Mouse (Mus musculus) intestine, postnatal 0 days (tissue): ENCODE results near the gene Olfr984. TPM values are rescaled to one million over a fixed set of nuclear protein-coding genes. Genes with fewer than 3 reads are reported as not detected.

Source experiments
- ATAC-seq: fragments of 200-750 bp; cut with Nextera tagmentation; 2 replicates; pipeline ENCODE4 v1.8.0; 2017; ENCODE audit warnings: mild to moderate bottlenecking, moderate TSS enrichment, moderate library complexity
- H3K27ac ChIP-seq: fragments of 300-500 bp; sonication (generic); 2 replicates; pipeline ENCODE4 v1.5.1; 2014; ENCODE audit warnings: mild to moderate bottlenecking, low read depth, low read length, moderate library complexity
- H3K27me3 ChIP-seq: fragments of 300-500 bp; sonication (generic); replicated peaks from 2 replicates; pipeline ENCODE4 v1.6.1; 2014; ENCODE audit warnings: low read length, mixed read lengths; ENCODE audit not compliant: control insufficient read depth, insufficient read depth
- H3K36me3 ChIP-seq: fragments of 300-500 bp; sonication (generic); 2 replicates; pipeline ENCODE4 v1.6.1; 2014; ENCODE audit warnings: mild to moderate bottlenecking, moderate library complexity; ENCODE audit not compliant: control insufficient read depth, insufficient read depth
- H3K4me1 ChIP-seq: fragments of 300-500 bp; sonication (generic); replicated peaks from 2 replicates; pipeline ENCODE4 v1.6.1; 2014; ENCODE audit warnings: antibody characterized with exemption, low read length, mixed read lengths; ENCODE audit not compliant: control insufficient read depth, insufficient read depth
- H3K4me2 ChIP-seq: fragments of 300-500 bp; sonication (generic); replicated peaks from 2 replicates; pipeline ENCODE4 v1.6.1; 2014; ENCODE audit warnings: low read depth, mild to moderate bottlenecking, moderate library complexity
- H3K4me3 ChIP-seq: fragments of 300-500 bp; sonication (generic); 2 replicates; pipeline ENCODE4 v1.5.1; 2014; ENCODE audit warnings: low read depth, low read length
- H3K9ac ChIP-seq: fragments of 300-500 bp; sonication (generic); 2 replicates; pipeline ENCODE4 v1.6.1; 2014; ENCODE audit warnings: mild to moderate bottlenecking, low read depth, low read length
- H3K9me3 ChIP-seq: fragments of 300-500 bp; sonication (generic); 2 replicates; pipeline ENCODE4 v1.6.1; 2016; ENCODE audit warnings: mixed run types; ENCODE audit not compliant: control insufficient read depth
- CTCF ChIP-seq: sonication (generic); IDR thresholded peaks from 2 replicates; pipeline ENCODE4 v1.5.1; 2016; ENCODE audit warnings: low read depth, mild to moderate bottlenecking, control low read depth, antibody characterized with exemption, moderate library complexity
- WGBS: fragments of 180-500 bp; shearing (Covaris S2); extraction: QIAGEN DNeasy Blood & Tissue Kit; methylation state at CpG from one replicate; pipeline ENCODE4 v1.1.7; 2014; 5-methylcytosine and 5-hydroxymethylcytosine counted together
- polyA plus RNA-seq: library from polyadenylated mRNA; unstranded; fragments of >200 nt; fragmentation: Nextera tagmentation; extraction: Ambion mirVana; gene quantifications from 2 replicates; pipeline ENCODE4 v1.2.1, GENCODE M21; 2015

The Olfr984 gene
- polyA plus RNA-seq, 1 experiment from 2014 or later: not detected

- TF ChIP-seq CTCF: no peak
- WGBS: 76% methylated on average over 1 of the region's 1 CpGs
- no peak within 1 kb of the TSS for H3K4me3 ChIP-seq
- no peak within 1 kb of the TSS for H3K4me2 ChIP-seq
- ATAC-seq: no peak
- H3K27ac ChIP-seq: no peak within 1 kb of the TSS
- H3K9me3 ChIP-seq: no peaks in the 10 kb centered on the region
- H3K36me3 ChIP-seq: no peaks in the 10 kb centered on the region
- no peaks in the 10 kb centered on the region for H3K27me3 ChIP-seq
- no peak within 1 kb of the TSS for H3K9ac ChIP-seq
- no peaks in the 10 kb centered on the region for H3K4me1 ChIP-seq
These were observed 16.1 kb upstream of the Olfr984 start, which contains the start of gene Olfr985 for GRCm38 (mm10) chr9:40130084-40130483. Gene Olfr985 (minus strand): TSS chr9:40130184.

GRCm38 (mm10) chr9:40117287-40117659 lies 3.3 kb upstream of the Olfr984 start:
- Histone ChIP-seq H3K27ac (no peak overlapping the region), H3K27me3 (no peaks in the 10 kb centered on the region), H3K4me2 (no peak overlapping the region; the same call in 1 of the 2 replicates), H3K4me1 (no peaks in the 10 kb centered on the region), H3K36me3 (no peaks in the 10 kb centered on the region), H3K4me3 (no peak overlapping the region), H3K9me3 (no peaks in the 10 kb centered on the region), H3K9ac (no peak overlapping the region)
- WGBS: 66% methylated on average over 5 of the region's 5 CpGs
- no peak for TF ChIP-seq CTCF
- ATAC-seq: no peak

- Histone ChIP-seq H3K4me2 (no peak overlapping the region; the same call in 1 of the 2 replicates), H3K36me3 (no peaks in the 10 kb centered on the region), H3K4me3 (no peak overlapping the region), H3K4me1 (no peaks in the 10 kb centered on the region), H3K9ac (no peak overlapping the region), H3K9me3 (no peaks in the 10 kb centered on the region), H3K27me3 (no peaks in the 10 kb centered on the region), H3K27ac (no peak overlapping the region)
- WGBS: 12% methylated on average over 10 of the region's 10 CpGs
- TF ChIP-seq CTCF: no peak
- no peak for ATAC-seq
These were observed 2.8 kb upstream of the Olfr984 start for GRCm38 (mm10) chr9:40116645-40117286.

GRCm38 (mm10) chr9:40094769-40095168 lies 19.2 kb downstream of the Olfr984 start:
- Histone ChIP-seq H3K27ac (no peak overlapping the region), H3K9me3 (no peaks in the 10 kb centered on the region), H3K36me3 (no peaks in the 10 kb centered on the region), H3K4me1 (no peaks in the 10 kb centered on the region), H3K4me2 (no peak overlapping the region), H3K4me3 (no peak overlapping the region), H3K27me3 (no peaks in the 10 kb centered on the region), H3K9ac (no peak overlapping the region)
- no peak for ATAC-seq
- TF ChIP-seq CTCF: no peak
- 64% methylated on average over 3 of the region's 3 CpGs for WGBS

GRCm38 (mm10) chr9:40093495-40093894 lies 20.5 kb downstream of the Olfr984 start, which contains the start of gene Olfr983:
Gene Olfr983 (minus strand): TSS chr9:40093595.
- Histone ChIP-seq H3K4me2 (no peak within 1 kb of the TSS), H3K27ac (no peak within 1 kb of the TSS), H3K27me3 (no peaks in the 10 kb centered on the region), H3K9ac (no peak within 1 kb of the TSS), H3K4me1 (no peaks in the 10 kb centered on the region), H3K9me3 (no peaks in the 10 kb centered on the region), H3K36me3 (no peaks in the 10 kb centered on the region), H3K4me3 (no peak within 1 kb of the TSS)
- WGBS: 87% methylated on average over 2 of the region's 2 CpGs
- no peak for ATAC-seq
- TF ChIP-seq CTCF: no peak

GRCm38 (mm10) chr9:40073529-40073928 lies 40.5 kb downstream of the Olfr984 start, which contains the start of gene Olfr982:
Gene Olfr982 (plus strand): TSS chr9:40073829.
- TF ChIP-seq CTCF: no peak
- Histone ChIP-seq H3K4me2 (no peak within 1 kb of the TSS), H3K27me3 (no peaks in the 10 kb centered on the region), H3K4me3 (no peak within 1 kb of the TSS), H3K36me3 (no peaks in the 10 kb centered on the region), H3K4me1 (no peaks in the 10 kb centered on the region), H3K27ac (no peak within 1 kb of the TSS), H3K9ac (no peak within 1 kb of the TSS), H3K9me3 (no peaks in the 10 kb centered on the region)
- no peak for ATAC-seq
- 80% methylated on average over 2 of the region's 2 CpGs for WGBS

- Histone ChIP-seq H3K27ac (no peak overlapping the region), H3K4me3 (no peak overlapping the region), H3K9ac (no peak overlapping the region), H3K9me3 (no peaks in the 10 kb centered on the region), H3K27me3 (no peaks in the 10 kb centered on the region), H3K36me3 (no peaks in the 10 kb centered on the region), H3K4me1 (no peaks in the 10 kb centered on the region), H3K4me2 (no peak overlapping the region)
- ATAC-seq: no peak
- no peak for TF ChIP-seq CTCF
- WGBS: 91% methylated on average over 19 of the region's 19 CpGs
These were observed 63.9 kb downstream of the Olfr984 start for GRCm38 (mm10) chr9:40050138-40050537.

Other genes with a start within 250 kb of the Olfr984 start
- not detected in 2 replicates for gene Olfr972, start 247.8 kb downstream of the Olfr984 start, polyA plus RNA-seq
- not detected in 2 replicates for gene Olfr229, start 206.9 kb downstream of the Olfr984 start, polyA plus RNA-seq
- gene Olfr974, start 176.7 kb downstream of the Olfr984 start, polyA plus RNA-seq: not detected in 2 replicates
- gene Olfr975, start 162.2 kb downstream of the Olfr984 start, polyA plus RNA-seq: not detected in 2 replicates
- not detected in 2 replicates for gene Olfr976, start 153.1 kb downstream of the Olfr984 start, polyA plus RNA-seq
- gene Olfr978, start 122.1 kb downstream of the Olfr984 start, polyA plus RNA-seq: not detected in 2 replicates
- gene Olfr979, start 110.7 kb downstream of the Olfr984 start, polyA plus RNA-seq: not detected in 2 replicates
- gene Olfr980, start 104.6 kb downstream of the Olfr984 start, polyA plus RNA-seq: not detected in 2 replicates
- gene Olfr981, start 92.7 kb downstream of the Olfr984 start, polyA plus RNA-seq: not detected in 2 replicates
- not detected in 2 replicates for gene Olfr982, start 40.4 kb downstream of the Olfr984 start, polyA plus RNA-seq
- gene Olfr983, start 20.6 kb downstream of the Olfr984 start, polyA plus RNA-seq: not detected in 2 replicates
- gene Olfr985, start 16.0 kb upstream of the Olfr984 start, polyA plus RNA-seq: not detected in 2 replicates
- not detected in 2 replicates for gene Tmem225, start 33.9 kb upstream of the Olfr984 start, polyA plus RNA-seq
- gene Olfr986, start 66.7 kb upstream of the Olfr984 start, polyA plus RNA-seq: not detected in 2 replicates
- 1.1 TPM in 2 replicates for gene Zfp202, start 78.1 kb upstream of the Olfr984 start, polyA plus RNA-seq
- gene Scn3b, start 155.0 kb upstream of the Olfr984 start, polyA plus RNA-seq: 1.8 and 2.4 TPM in 2 replicates